Mouse (Mus musculus) C2C12 (cell line): ENCODE data around the gene Sgsm3. TPM values are rescaled to one million over a fixed set of nuclear protein-coding genes. Genes with fewer than 3 reads are reported as not detected.

Experiments used
- H3K27me3 ChIP-seq: one replicate; pipeline ENCODE4 v1.6.1; 2011; ENCODE audit not compliant: control insufficient read depth, insufficient read depth, insufficient read length
- H3K36me3 ChIP-seq: one replicate; pipeline ENCODE4 v1.6.1; 2011; ENCODE audit not compliant: control insufficient read depth, insufficient read depth
- H3K4me3 ChIP-seq: one replicate; pipeline ENCODE4 v1.5.1; 2011; ENCODE audit warnings: mild to moderate bottlenecking, control low read depth; ENCODE audit not compliant: poor library complexity, insufficient read depth, severe bottlenecking
- H3K79me2 ChIP-seq: one replicate; pipeline ENCODE4 v1.6.1; 2011; ENCODE audit not compliant: control insufficient read depth, insufficient read depth
- H3K79me3 ChIP-seq: one replicate; pipeline ENCODE4 v1.6.1; 2011; ENCODE audit warnings: low read depth, control low read depth
- H3ac ChIP-seq: one replicate; pipeline ENCODE3; 2011; ENCODE audit warnings: low read depth; ENCODE audit not compliant: control insufficient read depth, insufficient read length
- CEBPB ChIP-seq: IDR thresholded peaks from one replicate; pipeline ENCODE4 v1.6.1; 2011; ENCODE audit warnings: low read depth, mild to moderate bottlenecking, control low read depth, moderate library complexity
- CTCF ChIP-seq: IDR thresholded peaks from one replicate; pipeline ENCODE4 v1.5.1; 2011; ENCODE audit not compliant: control insufficient read depth, insufficient read depth, insufficient read length
- FOSL1 ChIP-seq: IDR thresholded peaks from one replicate; pipeline ENCODE4 v1.8.0; 2011; ENCODE audit warnings: mild to moderate bottlenecking, low read length; ENCODE audit not compliant: poor library complexity, insufficient read depth, severe bottlenecking
- MAX ChIP-seq: IDR thresholded peaks from one replicate; pipeline ENCODE4 v1.6.1; 2011; ENCODE audit warnings: mild to moderate bottlenecking, control low read depth
- MYOD1 ChIP-seq: IDR thresholded peaks from one replicate; pipeline ENCODE4 v1.6.1; 2011; ENCODE audit warnings: low read depth; ENCODE audit not compliant: control insufficient read depth, insufficient read length
- MYOG ChIP-seq: IDR thresholded peaks from one replicate; pipeline ENCODE4 v1.6.1; 2011; ENCODE audit not compliant: control insufficient read depth, insufficient read length; ENCODE audit errors: extremely low read depth
- USF1 ChIP-seq: IDR thresholded peaks from one replicate; pipeline ENCODE4 v1.6.1; 2011; ENCODE audit warnings: low read depth, mild to moderate bottlenecking, control low read depth, moderate library complexity
- polyA plus RNA-seq: library from polyadenylated mRNA; unstranded; fragments of >200 nt; fragmentation: generic; extraction: Trizol; gene quantifications from one replicate; pipeline ENCODE4 v1.2.1, GENCODE M21; 2012; ENCODE audit warnings: missing spikeins

Sgsm3 gene
- polyA plus RNA-seq, 1 experiment: 27.0 TPM

GRCm38 (mm10) chr15:81016488-81016887, 38.9 kb downstream of the Sgsm3 start:
- TF ChIP-seq CEBPB: no peak
- TF ChIP-seq CTCF: no peak
- TF ChIP-seq USF1: no peak
- TF ChIP-seq MYOG: no peak
- TF ChIP-seq FOSL1: no peak
- no peak for TF ChIP-seq MAX
- TF ChIP-seq MYOD1: no peak
- no peaks in the 10 kb centered on the region for H3K79me2 ChIP-seq
- no peak overlapping the region for H3K4me3 ChIP-seq
- no peaks in the 10 kb centered on the region for H3K27me3 ChIP-seq
- no peaks in the 10 kb centered on the region for H3K79me3 ChIP-seq
- no peak overlapping the region for H3ac ChIP-seq
- peaks cover 98% of the 10 kb centered on the region for H3K36me3 ChIP-seq

GRCm38 (mm10) chr15:81017308-81017707, 39.7 kb downstream of the Sgsm3 start:
- Histone ChIP-seq H3K27me3 (no peaks in the 10 kb centered on the region), H3K4me3 (no peak overlapping the region), H3K79me2 (no peaks in the 10 kb centered on the region), H3K36me3 (peaks cover 98% of the 10 kb centered on the region), H3K79me3 (no peaks in the 10 kb centered on the region), H3ac (no peak overlapping the region)
- no peak for TF ChIP-seq MYOG
- TF ChIP-seq FOSL1: no peak
- no peak for TF ChIP-seq CEBPB
- no peak for TF ChIP-seq MAX
- TF ChIP-seq USF1: no peak
- TF ChIP-seq MYOD1: no peak
- TF ChIP-seq CTCF: no peak

DNA sequence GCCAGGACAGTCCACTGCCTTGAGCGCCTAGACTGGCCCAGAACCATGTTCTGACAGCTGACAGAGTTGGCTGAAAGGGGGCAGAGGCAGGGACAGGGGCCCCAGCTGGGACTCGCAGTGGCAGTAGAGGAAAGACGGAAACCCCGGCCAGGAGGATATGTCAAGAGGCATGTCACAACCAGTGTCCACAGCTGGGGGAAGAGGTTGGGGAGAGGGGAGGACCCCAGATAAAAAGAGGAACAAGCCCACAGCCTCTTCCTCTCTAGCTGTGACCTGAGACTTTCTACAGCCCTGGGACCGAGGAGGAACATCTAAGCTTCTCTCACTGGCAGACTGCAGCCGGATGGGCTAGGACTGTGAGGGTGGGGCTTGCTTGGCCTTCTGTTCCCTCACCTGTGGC, 43.8 kb downstream of the Sgsm3 start:
- Histone ChIP-seq H3K4me3 (no peak overlapping the region), H3K36me3 (peaks cover 92% of the 10 kb centered on the region), H3K27me3 (no peaks in the 10 kb centered on the region), H3K79me2 (peaks cover 6% of the 10 kb centered on the region), H3K79me3 (no peaks in the 10 kb centered on the region), H3ac (no peak overlapping the region)
- TF ChIP-seq CTCF (no peak), FOSL1 (no peak), CEBPB (no peak), MYOG (no peak), MAX (no peak), MYOD1 (no peak), USF1 (no peak)

DNA sequence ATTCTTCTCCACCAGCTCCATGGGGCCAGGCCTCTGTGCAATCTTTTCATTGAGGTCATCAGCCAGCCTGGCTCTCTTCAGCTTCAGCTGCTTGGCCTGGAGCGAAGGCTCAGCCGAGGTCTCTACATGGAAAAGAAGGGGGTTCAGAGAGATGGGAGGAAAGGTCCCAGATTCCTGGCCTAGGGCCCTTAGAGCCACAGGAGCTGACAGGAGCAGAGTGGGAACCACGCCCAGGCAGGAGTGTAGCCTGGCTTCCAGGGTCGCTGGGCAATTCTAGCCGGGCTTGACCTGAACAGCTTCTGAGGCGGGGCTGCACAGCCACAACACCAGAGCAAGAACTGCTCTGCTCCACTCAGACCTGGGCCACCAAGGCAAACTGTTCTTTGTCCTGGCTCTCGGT, 44.9 kb downstream of the Sgsm3 start:
- Histone ChIP-seq H3K27me3 (no peaks in the 10 kb centered on the region), H3K79me3 (no peaks in the 10 kb centered on the region), H3K4me3 (no peak overlapping the region), H3ac (no peak overlapping the region), H3K36me3 (peaks cover 81% of the 10 kb centered on the region), H3K79me2 (peaks cover 17% of the 10 kb centered on the region)
- no peak for TF ChIP-seq MYOD1
- no peak for TF ChIP-seq CEBPB
- TF ChIP-seq FOSL1: no peak
- no peak for TF ChIP-seq MAX
- TF ChIP-seq MYOG: no peak
- no peak for TF ChIP-seq USF1
- TF ChIP-seq CTCF: no peak

- H3K27me3 ChIP-seq: no peaks in the 10 kb centered on the region
- H3ac ChIP-seq: no peak overlapping the region
- H3K4me3 ChIP-seq: no peak overlapping the region
- no peak for TF ChIP-seq CEBPB
- no peak for TF ChIP-seq MAX
- TF ChIP-seq MYOG: no peak
- no peak for TF ChIP-seq CTCF
- no peak for TF ChIP-seq MYOD1
- peaks cover 31% of the 10 kb centered on the region for H3K79me2 ChIP-seq
- H3K79me3 ChIP-seq: peaks cover 3% of the 10 kb centered on the region
- H3K36me3 ChIP-seq: peaks cover 67% of the 10 kb centered on the region
Observed at GRCm38 (mm10) chr15:81023842-81024241, 46.3 kb downstream of the Sgsm3 start.

DNA sequence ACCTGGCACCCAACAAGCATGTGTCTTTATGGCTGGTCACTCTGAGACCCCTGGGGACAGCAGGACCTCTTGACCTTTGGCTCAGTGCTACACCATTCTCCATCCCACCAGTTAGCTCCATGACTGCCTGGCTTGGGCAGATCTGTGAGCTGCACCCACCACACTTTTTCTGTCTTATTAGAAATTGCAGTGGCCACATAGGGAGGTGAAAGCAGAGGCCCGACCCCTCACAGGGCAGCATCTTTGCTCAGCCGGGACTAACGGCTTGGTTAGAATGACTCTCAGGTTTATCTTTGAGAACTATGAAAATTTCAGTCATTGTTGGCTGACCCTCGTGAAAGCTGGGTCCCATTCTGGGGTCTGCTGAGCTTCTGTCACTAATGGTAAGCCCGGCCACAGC, 49.3 kb downstream of the Sgsm3 start:
- H3ac ChIP-seq: no peak overlapping the region

More for the DNA sequence above, 49.3 kb downstream of the Sgsm3 start:
- Histone ChIP-seq H3K79me3 (peaks cover 16% of the 10 kb centered on the region), H3K79me2 (peaks cover 61% of the 10 kb centered on the region), H3K27me3 (no peaks in the 10 kb centered on the region), H3K4me3 (no peak overlapping the region), H3K36me3 (peaks cover 39% of the 10 kb centered on the region)
- TF ChIP-seq MYOD1 (no peak), FOSL1 (no peak), CEBPB (no peak), CTCF (no peak), MYOG (no peak), MAX (no peak), USF1 (no peak)
